Mouse (Mus musculus) layer of hippocampus, adult 2 months (tissue): Measurements from ENCODE around the gene Emc3. TPM values are rescaled to one million over a fixed set of nuclear protein-coding genes. Genes with fewer than 3 reads are reported as not detected.
A peak's percentile ranks its signal among the peaks of the same experiment; 100 is the strongest.

Source experiments
- DNase-seq, 2 experiments: peaks; one replicate each; pipeline ENCODE4 v3.0.0; 2022; ENCODE audit warnings: low spot score in 2 of 2
- H3K27ac ChIP-seq: fragments of 200-600 bp; 2 replicates; pipeline ENCODE4 v1.8.1; 2022
- H3K4me3 ChIP-seq: fragments of 200-600 bp; 2 replicates; pipeline ENCODE4 v1.8.1; 2022; ENCODE audit warnings: mild to moderate bottlenecking
- CTCF ChIP-seq: fragments of 200-600 bp; conservative IDR thresholded peaks from 2 replicates; pipeline ENCODE4 v1.8.1; 2022; ENCODE audit warnings: antibody characterized with exemption, mild to moderate bottlenecking, moderate library complexity
- total RNA-seq, 2 experiments: library from RNA; stranded (reverse); gene quantifications; 2 replicates each; pipeline ENCODE4 v1.2.3; 2021

The Emc3 gene
- total RNA-seq, 2 experiments from 2014 or later = 73.4 to 76.3 TPM

DNA sequence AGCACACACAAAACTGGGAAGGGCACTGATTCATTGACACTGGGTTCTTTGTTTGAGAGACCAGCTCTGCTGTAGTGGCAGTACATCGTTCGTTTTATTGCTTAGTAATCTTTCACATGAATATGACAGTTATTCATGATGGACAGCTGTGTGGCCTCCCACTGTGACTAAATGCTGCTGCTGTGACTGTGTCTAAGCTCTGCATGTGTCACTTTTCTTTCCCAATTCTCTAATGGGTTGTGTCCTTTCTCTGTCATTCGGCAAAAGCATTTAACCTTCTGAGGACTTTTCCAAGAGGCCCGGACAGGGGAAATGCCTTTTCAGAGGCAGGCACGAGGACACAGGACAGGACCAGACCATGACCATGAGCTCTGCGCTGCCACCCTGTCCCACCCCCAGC, 17.5 kb downstream of the Emc3 start:
- Histone ChIP-seq H3K27ac (no peak overlapping the region), H3K4me3 (no peak overlapping the region)
- no peak for TF ChIP-seq CTCF
- no peak for DNase-seq

- no peak overlapping the region for H3K27ac ChIP-seq
- DNase-seq = no peak
- no peak for TF ChIP-seq CTCF
- no peak overlapping the region for H3K4me3 ChIP-seq
Measured at GRCm38 (mm10) chr6:113508947-113509280, 22.5 kb downstream of the Emc3 start.

- TF ChIP-seq CTCF = no peak
- H3K27ac ChIP-seq = no peak overlapping the region
- DNase-seq = no peak
- H3K4me3 ChIP-seq = no peak overlapping the region
Measured at GRCm38 (mm10) chr6:113508272-113508946, 23.0 kb downstream of the Emc3 start.

- no peak for TF ChIP-seq CTCF
- no peak overlapping the region for H3K27ac ChIP-seq
- no peak for DNase-seq
- no peak overlapping the region for H3K4me3 ChIP-seq
Measured at GRCm38 (mm10) chr6:113507130-113507529, 24.3 kb downstream of the Emc3 start.

DNA sequence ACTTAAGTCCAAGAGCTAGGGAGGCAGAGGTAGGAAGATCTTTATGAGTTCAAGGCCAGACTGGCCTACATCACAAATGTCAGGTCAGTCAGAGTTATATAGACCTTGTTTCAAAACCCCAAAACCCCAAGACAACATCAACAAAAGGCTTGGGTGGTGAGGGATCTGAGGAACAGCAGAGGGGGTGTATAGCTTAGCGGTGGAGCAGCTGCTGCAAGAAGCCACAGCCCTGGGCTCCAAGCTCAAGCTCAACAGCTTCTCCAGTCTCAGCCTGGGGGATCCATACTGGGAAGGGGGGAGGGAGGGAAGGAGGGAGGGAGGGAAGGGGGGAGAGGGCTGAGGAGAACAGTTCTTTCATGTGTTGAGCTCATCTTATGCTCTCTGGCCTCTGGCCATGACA, 25.8 kb downstream of the Emc3 start:
- no peak for TF ChIP-seq CTCF
- no peak overlapping the region for H3K4me3 ChIP-seq
- DNase-seq = no peak
- H3K27ac ChIP-seq = no peak overlapping the region

GRCm38 (mm10) chr6:113502801-113503200, 28.7 kb downstream of the Emc3 start:
- no peak for DNase-seq
- TF ChIP-seq CTCF = no peak
- Histone ChIP-seq H3K4me3 (no peak overlapping the region), H3K27ac (no peak overlapping the region)

DNA sequence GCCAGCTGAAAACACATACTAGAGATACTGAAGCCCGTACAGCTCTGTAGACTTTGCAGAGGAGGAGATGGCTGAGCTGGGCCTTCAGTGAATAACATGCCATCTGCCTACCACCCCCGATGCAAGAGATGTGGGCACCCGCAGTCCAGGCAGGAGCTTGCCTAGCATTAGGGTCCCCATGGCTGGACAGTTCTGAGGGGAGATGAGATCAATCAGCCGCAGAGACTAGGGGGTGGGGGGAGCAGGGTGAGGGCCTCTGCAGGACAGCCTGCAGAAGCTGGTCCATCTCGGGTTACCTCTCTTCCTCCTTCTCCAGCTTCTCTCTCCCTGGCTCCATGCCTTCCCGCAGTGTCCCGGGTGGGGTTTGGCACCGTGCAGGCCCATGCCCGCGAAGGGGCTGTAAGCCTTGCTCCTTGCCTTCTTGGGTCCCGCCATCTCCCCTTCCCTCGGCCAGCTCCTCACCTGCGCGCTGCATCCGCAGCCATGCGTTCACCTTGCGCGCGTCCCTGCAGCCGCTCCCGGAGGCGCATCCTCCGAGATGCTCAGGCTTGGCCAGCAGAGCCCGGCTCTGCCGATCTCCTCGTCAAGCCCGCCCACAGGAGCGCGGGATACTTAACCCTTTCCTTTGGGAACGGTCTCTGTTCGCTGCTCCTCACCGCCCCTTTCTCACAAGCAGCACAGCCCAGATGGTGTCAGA, 29.9 kb downstream of the Emc3 start, which contains the start of gene Prrt3:
Prrt3 (minus strand) TSS at position 544 of the 697 bp plus-strand sequence.
- H3K27ac ChIP-seq = peak within 1 kb of the TSS; percentile 94
- H3K4me3 ChIP-seq = peak within 1 kb of the TSS; percentile 78
- TF ChIP-seq CTCF = no peak
- DNase-seq = peak; percentile 65 to 71

GRCm38 (mm10) chr6:113499346-113499745, 32.1 kb downstream of the Emc3 start:
- H3K4me3 ChIP-seq = no peak overlapping the region; the same call in 1 of the 2 replicates
- TF ChIP-seq CTCF = no peak
- H3K27ac ChIP-seq = no peak overlapping the region
- no peak for DNase-seq

DNA sequence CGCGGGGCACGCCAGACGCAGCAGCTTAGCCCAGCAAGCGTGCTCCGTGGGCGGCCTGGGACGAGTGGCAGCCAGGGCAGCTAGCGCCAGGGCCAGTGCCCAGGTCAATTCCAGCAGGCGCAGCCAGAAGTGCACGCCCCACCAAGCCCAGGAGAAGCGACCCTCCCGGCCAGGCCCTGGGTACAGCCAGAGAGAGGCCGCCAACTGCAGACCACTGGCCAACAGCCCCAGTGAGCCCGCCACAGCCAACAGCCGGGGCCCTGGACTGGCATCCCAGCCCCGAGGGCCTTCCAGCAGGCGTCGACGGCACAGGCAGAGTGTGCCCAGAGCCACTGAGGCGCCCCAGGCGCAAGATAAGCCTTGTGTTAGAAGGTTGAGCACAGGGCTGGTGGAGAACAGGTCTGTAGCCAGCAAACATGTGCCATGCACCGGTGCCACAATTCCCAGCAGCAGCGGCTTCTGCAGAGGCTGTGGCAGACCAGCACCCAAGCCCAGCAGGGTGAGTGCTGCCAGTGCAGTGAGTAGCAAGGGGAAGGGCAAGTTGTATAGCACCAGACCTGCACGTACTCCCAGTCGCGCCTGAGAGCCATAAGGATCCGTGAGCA, 36.3 kb downstream of the Emc3 start:
- Histone ChIP-seq H3K27ac (peak overlapping the region; percentile 84), H3K4me3 (peak overlapping the region; percentile 52)
- no peak for TF ChIP-seq CTCF
- DNase-seq = no peak

- peak overlapping the region; percentile 84 for H3K27ac ChIP-seq
- TF ChIP-seq CTCF = peak; percentile 84
- peak overlapping the region; percentile 52 for H3K4me3 ChIP-seq
- DNase-seq = peak; percentile 56 to 79
Measured at GRCm38 (mm10) chr6:113494258-113494788, 37.1 kb downstream of the Emc3 start.

GRCm38 (mm10) chr6:113492101-113492864, 39.2 kb downstream of the Emc3 start:
- Histone ChIP-seq H3K27ac (peak overlapping the region; percentile 84), H3K4me3 (no peak overlapping the region)
- no peak for TF ChIP-seq CTCF
- DNase-seq = peak; percentile 49 to 67

DNA sequence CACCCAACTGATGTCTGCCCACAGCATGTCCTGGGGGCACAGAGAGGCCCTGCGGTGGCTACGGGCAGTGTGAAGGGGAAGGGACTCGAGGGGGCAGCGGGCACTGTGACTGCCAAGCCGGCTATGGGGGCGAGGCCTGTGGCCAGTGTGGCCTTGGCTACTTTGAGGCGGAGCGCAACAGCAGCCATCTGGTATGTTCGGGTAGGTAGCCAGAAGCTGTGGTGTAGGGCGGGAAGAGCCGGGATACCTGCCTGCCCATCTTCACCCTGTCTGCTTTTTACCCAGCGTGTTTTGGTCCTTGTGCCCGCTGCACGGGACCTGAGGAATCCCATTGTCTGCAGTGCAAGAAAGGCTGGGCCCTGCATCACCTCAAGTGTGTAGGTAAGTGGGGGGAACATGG, 42.0 kb downstream of the Emc3 start:
- DNase-seq = no peak
- Histone ChIP-seq H3K4me3 (no peak overlapping the region), H3K27ac (no peak overlapping the region)
- no peak for TF ChIP-seq CTCF

- Histone ChIP-seq H3K4me3 (peak overlapping the region; percentile 2; the same call in 1 of the 2 replicates), H3K27ac (peak overlapping the region; percentile 69)
- no peak for DNase-seq
- no peak for TF ChIP-seq CTCF
Measured at GRCm38 (mm10) chr6:113487125-113487576, 44.3 kb downstream of the Emc3 start.
